Mouse (Mus musculus) MEL-GATA-1-ER (cell line): Measurements from ENCODE around the gene Fam166a.
"Not testable (repeated sequence)": the region's sequence is repeated elsewhere in the genome, so short reads cannot be mapped to it uniquely, and the experiment has no call there.

Source experiments
- DNase-seq: peaks from one replicate; pipeline ENCODE4 v3.0.0-alpha.2; 2012; ENCODE audit warnings: low read depth; ENCODE audit errors: extremely low read depth

Gene Fam166a

DNA sequence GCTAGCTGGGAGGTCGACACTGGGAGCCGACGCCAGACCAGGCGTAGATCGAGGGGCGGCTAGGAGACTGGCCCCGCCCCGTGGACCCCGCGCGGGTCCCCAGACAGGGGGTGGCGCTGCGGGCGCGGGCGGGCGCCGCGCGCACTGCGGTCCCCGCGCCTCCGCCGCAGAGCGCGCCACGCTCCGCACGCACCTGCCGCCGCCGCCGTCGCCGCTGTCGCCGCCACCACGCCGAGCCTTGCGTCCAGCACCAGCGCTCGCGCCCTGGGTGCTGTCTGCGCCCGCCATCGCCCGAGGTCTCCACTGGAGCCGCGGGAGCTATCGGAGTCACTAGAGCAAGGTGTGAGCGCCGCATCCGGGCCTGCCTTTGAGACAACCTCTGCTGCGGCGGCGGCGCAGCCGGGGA is 23.6 kb downstream of the Fam166a start, which contains the start of the genes Rnf208 and Cysrt1:
Rnf208 (plus strand) TSS at position 155 of the 406 bp plus-strand sequence.
Cysrt1 (minus strand) TSS at position 352 of the 406 bp plus-strand sequence.
- DNase-seq, result no peak

DNA sequence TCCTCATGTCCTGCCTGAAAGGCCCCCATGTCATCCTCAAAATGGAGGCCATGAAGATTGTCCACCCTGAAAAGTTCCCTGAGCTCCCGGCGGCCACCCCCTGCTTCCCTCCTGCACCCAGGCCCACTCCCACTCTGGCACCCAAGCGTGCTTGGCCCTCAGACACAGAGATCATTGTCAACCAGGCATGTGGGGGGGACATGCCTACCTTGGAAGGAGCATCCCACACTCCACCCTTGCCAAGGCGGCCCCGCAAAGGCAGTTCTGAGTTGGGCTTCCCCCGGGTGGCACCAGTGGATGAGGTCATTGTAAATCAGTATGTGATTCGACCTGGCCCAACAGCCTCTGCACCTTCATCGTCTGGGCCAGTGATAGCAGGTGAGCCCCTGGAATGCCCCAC is 24.8 kb downstream of the Fam166a start:
- no peak for DNase-seq

GRCm38 (mm10) chr2:25244144-25244543 is 25.6 kb downstream of the Fam166a start:
- no peak for DNase-seq

DNA sequence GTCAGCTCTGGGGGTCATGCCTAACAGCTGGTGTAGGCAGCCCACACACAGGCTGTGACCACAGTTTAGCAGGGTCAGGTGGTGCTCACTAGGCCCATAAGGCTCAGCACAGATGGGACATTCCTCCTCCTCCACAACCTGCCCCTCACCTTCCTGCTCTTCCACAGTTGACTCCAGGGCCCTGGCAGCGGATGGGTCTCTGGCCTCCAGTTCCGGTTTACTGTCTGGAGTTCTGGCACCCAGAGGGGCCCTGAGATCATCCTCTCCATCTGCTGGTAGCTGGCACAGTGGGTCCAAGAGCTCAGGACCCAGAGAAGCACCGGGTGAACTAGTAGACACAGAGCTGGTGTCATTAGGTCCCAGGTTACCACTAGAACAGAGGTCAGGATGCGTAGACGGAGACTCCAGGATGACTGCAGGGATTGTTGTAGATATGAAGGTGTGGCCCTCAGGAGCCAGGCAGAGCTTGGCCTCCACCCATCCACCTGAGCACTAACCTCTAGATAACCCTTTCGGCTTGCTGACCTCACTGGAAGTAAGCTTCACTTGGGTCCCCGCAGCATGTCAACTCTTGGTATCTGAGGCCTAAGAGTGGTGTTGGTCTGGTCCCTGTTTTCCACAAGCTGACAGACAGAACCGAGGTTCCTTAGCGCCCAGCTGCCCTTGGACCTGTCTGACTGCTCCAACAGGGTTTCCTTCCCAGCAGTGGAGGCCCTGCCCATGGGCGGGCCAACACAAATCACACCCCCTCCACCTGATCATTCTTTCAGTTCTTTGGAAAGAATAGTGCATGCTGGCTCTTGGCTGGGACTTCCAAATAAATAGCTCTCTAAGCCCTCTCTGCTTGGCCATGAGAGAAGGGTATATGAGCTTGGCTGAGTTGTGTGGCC is 27.9 kb downstream of the Fam166a start, which contains the start of gene AL732309.1:
AL732309.1 (minus strand) TSS at position 681 of the 890 bp plus-strand sequence.
- DNase-seq, result no peak

GRCm38 (mm10) chr2:25252331-25252730 is 33.8 kb downstream of the Fam166a start:
- no peak for DNase-seq

- DNase-seq, result peak; percentile 78
Observed at GRCm38 (mm10) chr2:25255284-25255779, 36.8 kb downstream of the Fam166a start, which contains the start of gene Tmem203. TSS of gene Tmem203 (plus strand) at chr2:25255439.

- peak; percentile 70 for DNase-seq
Observed at GRCm38 (mm10) chr2:25256443-25257109, 38.0 kb downstream of the Fam166a start.

GRCm38 (mm10) chr2:25257250-25257649 is 38.7 kb downstream of the Fam166a start:
- DNase-seq, result not testable (repeated sequence)

DNA sequence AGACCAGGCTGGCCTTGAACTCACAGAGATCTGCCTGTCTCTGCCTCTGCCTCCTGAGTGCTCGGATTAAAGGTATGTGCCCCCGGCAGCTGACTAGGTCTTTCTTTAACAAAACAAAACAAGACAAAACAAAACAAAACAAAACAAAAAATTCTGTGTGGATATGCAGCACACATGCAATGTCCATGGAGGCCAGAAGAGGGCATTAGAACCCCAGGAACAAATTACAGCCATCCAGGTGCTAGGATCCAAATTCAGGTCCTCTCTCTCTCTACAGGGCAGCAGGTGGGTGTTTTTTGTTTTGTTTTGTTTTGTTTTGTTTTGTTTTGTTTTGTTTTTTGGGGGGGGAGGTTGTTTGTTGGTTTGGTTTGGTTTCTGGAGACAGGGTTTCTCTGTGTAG is 40.3 kb downstream of the Fam166a start:
- DNase-seq, result no peak

GRCm38 (mm10) chr2:25261870-25262269 is 43.3 kb downstream of the Fam166a start:
- DNase-seq, result no peak

DNA sequence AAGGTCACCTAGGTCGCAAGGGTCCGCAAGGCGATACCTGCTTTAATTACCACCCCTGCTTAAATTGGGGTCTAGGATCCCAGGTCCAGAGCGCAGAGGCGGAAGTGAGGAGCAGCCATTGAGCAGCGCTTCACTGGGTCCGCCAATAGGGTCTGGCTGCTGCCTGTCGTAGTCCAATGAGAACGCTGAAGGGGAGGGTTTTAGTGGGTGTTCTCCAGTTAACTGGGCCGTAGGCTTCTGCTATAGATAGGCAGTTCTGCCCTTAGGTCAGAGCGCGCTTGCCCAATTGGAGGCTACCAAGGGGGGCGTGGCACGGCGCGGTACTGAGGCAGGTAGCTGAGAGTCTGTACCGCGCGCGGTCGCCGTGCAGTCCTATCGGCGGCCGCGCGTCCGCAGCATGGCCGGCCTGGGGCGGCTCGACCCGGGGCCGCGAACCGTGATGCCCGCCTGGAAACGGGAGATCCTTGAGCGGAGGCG is 43.8 kb downstream of the Fam166a start, which contains the start of gene Tprn:
Tprn (plus strand) TSS at position 328 of the 477 bp plus-strand sequence.
- DNase-seq, result peak; percentile 99

GRCm38 (mm10) chr2:25262795-25263622 is 44.5 kb downstream of the Fam166a start:
- no peak for DNase-seq

DNA sequence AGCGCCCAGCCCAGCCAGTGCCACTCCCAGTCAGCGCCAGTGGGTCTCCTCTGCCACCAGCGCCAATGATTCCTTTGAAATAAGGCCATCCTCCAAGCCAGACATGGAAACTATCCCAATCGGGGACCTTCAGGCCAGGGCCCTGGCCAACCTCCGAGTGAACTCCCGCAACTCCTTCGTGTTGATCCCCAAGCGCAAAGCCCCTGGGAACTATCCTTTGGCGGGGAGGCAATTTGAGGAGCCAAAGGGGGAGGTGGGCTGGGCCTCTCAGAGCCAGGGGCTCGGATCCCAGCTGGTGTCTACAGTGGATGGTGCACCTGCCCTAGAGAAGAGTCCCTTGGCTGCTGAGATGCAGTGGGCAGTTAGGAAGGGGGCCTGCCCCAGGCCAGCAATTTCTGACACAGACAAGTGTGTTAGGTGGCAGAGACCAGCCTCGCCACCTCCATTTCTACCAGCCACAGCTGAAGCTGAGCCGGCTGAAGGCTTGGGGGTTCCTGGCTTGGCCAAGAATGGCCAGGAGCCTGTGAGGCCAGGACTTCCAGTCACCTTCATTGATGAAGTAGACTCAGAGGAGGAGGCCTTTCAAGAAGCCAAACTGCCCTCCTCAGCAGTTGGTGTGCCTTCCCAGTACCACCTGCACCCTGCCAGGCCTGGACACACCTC is 45.2 kb downstream of the Fam166a start:
- no peak for DNase-seq

DNA sequence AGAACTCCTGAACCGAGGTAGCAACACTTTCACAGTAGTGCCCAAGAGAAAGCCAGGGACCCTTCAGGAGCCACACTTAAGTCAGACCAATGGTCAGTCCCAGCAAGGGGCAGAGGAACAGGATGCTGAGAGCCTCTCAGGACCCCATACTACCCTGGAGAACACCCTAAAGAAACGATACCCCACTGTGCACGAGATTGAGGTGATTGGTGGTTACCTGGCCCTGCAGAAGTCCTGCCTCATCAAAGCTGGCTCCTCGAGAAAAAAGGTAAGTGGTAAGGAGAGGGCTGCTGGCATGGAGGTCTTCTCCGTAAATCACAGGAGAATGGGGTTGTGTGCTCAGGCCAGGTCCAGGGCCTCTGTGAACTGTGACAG is 45.7 kb downstream of the Fam166a start:
- no peak for DNase-seq

DNA sequence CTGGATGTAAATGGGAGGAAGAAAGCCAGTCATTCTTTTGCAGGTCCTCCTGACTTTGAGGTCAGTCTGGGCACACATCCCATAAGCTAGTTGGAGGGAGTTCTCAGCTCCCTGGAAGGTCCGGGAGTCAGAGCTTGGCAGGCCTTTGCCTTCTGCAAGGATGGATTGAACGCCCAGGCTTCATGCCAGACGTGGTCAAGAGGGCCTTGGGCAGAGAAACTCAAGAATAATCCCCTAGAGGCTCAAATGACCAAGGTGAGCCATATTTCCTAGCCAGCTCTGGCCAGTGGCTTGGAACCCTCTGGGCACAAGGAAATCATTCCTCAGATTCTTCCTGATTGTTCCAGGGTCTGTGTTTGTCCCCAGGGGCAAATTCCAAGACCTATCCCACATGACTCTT is 46.3 kb downstream of the Fam166a start:
- no peak for DNase-seq

DNA sequence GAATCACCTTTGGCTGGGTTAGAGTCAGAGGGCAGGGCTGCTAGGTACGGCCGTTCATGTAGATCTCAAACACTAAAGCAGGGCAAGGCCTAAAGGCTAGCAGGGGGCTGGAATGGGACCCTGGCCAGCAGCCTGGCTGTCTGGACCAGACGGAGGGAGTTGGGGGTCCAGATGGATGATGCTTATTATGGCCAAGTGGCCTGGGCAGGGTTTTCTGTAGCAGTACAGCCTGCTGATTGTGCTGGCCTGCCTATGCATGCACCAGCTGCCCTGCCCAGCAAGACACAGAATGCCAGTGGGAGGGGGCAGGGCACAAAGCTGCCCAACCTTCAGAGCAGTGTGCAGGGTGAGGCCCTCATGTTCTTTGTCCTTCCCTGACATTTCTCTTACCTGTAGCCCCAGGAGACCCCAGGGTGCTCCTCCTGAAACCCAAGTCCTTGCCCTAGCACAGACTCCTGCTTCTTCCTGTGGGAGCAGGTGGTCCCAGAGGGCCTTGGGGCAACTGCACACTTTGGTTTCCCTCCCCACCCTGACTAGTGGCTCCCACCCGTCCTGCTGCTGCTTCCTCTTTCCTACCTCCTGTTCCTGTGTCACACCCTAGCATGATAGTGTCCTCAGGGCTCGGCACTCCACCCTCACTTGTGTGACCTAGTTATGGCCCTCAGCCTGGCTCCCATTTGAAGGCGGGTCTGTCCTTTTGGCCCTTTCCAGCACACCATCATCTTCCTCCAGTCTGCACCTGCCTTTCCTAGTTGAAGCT is 47.5 kb downstream of the Fam166a start:
- peak; percentile 85 for DNase-seq

GRCm38 (mm10) chr2:25266720-25267119 is 48.2 kb downstream of the Fam166a start:
- DNase-seq, result no peak

- no peak for DNase-seq
Observed at GRCm38 (mm10) chr2:25267241-25267640, 48.7 kb downstream of the Fam166a start.

- no peak for DNase-seq
Observed at GRCm38 (mm10) chr2:25267746-25268309, 49.3 kb downstream of the Fam166a start.
